Mouse (Mus musculus) liver, postnatal 0 days (tissue): ENCODE measurements at regions not wholly inside any gene's neighbourhood (a gene's known extent, or its start where the extent isn't known, plus 50 kb on each side); places are given as distances from the start of the nearest gene placed in this dataset.
A peak's percentile ranks its signal among the peaks of the same experiment; 100 is the strongest.

Experiments
- ATAC-seq: fragments of 200-750 bp; cut with Nextera tagmentation; 2 replicates; pipeline ENCODE4 v1.8.0; 2017; ENCODE audit warnings: mild to moderate bottlenecking, moderate library complexity
- DNase-seq: peaks from one replicate; pipeline ENCODE4 v3.0.0-alpha.2; 2016
- H3K27ac ChIP-seq: fragments of 300-500 bp; sonication (generic); 2 replicates; pipeline ENCODE4 v1.5.1; 2014; ENCODE audit warnings: antibody characterized with exemption, moderate library complexity, mild to moderate bottlenecking, low read depth
- H3K27me3 ChIP-seq: fragments of 300-500 bp; sonication (generic); 2 replicates; pipeline ENCODE4 v1.6.1; 2014; ENCODE audit warnings: low read length, control low read depth, mixed read lengths; ENCODE audit not compliant: insufficient read depth
- H3K36me3 ChIP-seq: fragments of 300-500 bp; sonication (generic); replicated peaks from 2 replicates; pipeline ENCODE4 v1.6.1; 2014; ENCODE audit warnings: mild to moderate bottlenecking, control low read depth, low read length, moderate library complexity, mixed read lengths; ENCODE audit not compliant: insufficient read depth
- H3K4me1 ChIP-seq: fragments of 300-500 bp; sonication (generic); 2 replicates; pipeline ENCODE4 v1.6.1; 2014; ENCODE audit warnings: antibody characterized with exemption, mild to moderate bottlenecking, control low read depth; ENCODE audit not compliant: insufficient read depth
- H3K4me2 ChIP-seq: fragments of 300-500 bp; sonication (generic); 2 replicates; pipeline ENCODE4 v1.6.1; 2014; ENCODE audit warnings: low read depth, mild to moderate bottlenecking, low read length, moderate library complexity, mixed read lengths
- H3K4me3 ChIP-seq: fragments of 300-500 bp; sonication (generic); 2 replicates; pipeline ENCODE4 v1.5.1; 2014; ENCODE audit warnings: low read depth, low read length
- H3K9ac ChIP-seq: fragments of 300-500 bp; sonication (generic); replicated peaks from 2 replicates; pipeline ENCODE4 v1.6.1; 2014; ENCODE audit warnings: mild to moderate bottlenecking, moderate library complexity
- H3K9me3 ChIP-seq: fragments of 300-500 bp; sonication (generic); 2 replicates; pipeline ENCODE4 v1.6.1; 2016; ENCODE audit warnings: mild to moderate bottlenecking, control low read depth, low read length, mixed read lengths
- CTCF ChIP-seq: sonication (generic); IDR thresholded peaks from 2 replicates; pipeline ENCODE4 v1.5.1; 2016; ENCODE audit warnings: antibody characterized with exemption, low read depth
- EP300 ChIP-seq: IDR thresholded peaks from 2 replicates; pipeline ENCODE4 v1.6.1; 2016; ENCODE audit warnings: antibody characterized with exemption, low read depth, mild to moderate bottlenecking
- WGBS: fragments of 180-500 bp; shearing (Covaris S2); extraction: QIAGEN DNeasy Blood & Tissue Kit; methylation state at CpG from one replicate; pipeline ENCODE4 v1.1.7; 2014; ENCODE audit not compliant: insufficient replicate concordance; 5-methylcytosine and 5-hydroxymethylcytosine counted together

DNA sequence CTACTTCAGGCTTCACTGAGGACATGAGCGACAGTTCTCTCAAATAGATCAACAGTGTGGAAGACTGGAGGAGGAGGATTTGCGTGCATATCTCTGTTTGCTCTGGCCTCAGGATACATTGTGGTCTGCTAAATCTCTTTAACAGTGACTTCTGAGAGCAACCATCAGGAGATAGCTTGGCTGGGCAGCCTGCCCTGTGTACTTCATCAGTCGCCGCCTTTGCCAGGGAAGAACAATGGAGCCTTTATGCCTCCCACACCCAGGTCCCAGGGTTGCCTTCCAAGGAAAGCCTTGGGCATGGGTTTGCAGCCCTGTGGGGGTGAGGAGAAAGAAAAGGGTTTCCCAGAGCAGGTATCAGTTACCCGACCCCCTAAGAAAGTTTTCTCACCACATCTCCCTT, 247.8 kb downstream of the Insc start:
- no peak overlapping the region for H3K4me3 ChIP-seq
- WGBS: 68% methylated on average over 5 of the region's 5 CpGs

DNA sequence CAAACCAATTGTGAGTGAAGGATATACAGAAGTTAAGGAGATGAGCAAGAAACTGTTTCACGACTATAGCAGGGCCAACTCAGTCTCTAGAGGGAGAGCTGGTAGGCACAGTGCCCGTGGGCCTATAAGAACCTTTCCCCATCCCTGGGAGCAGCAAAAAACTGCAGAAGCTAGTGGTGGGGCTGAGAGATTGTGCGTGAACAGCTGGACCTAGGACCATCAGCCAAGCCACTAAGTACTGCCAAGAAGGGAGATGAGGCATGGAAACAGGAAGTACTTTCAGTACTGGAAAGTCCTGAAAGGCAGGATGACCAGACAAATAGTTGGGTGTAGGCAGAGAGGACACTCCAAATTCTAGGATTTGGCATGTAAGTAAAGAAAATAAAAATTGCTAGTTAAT, 248.9 kb downstream of the Insc start:
- Histone ChIP-seq H3K4me1 (no peaks in the 10 kb centered on the region), H3K9ac (no peak overlapping the region), H3K9me3 (no peaks in the 10 kb centered on the region), H3K4me2 (no peak overlapping the region), H3K4me3 (no peak overlapping the region), H3K36me3 (no peaks in the 10 kb centered on the region), H3K27me3 (no peaks in the 10 kb centered on the region), H3K27ac (no peak overlapping the region)
- no peak for DNase-seq
- TF ChIP-seq CTCF (no peak), EP300 (no peak)
- WGBS: 72% methylated on average over 3 of the region's 3 CpGs
- no peak for ATAC-seq

More for the DNA sequence above, 247.8 kb downstream of the Insc start:
- Histone ChIP-seq H3K27me3 (no peaks in the 10 kb centered on the region), H3K9me3 (no peaks in the 10 kb centered on the region), H3K4me1 (no peaks in the 10 kb centered on the region), H3K4me2 (no peak overlapping the region), H3K27ac (no peak overlapping the region), H3K36me3 (no peaks in the 10 kb centered on the region), H3K9ac (no peak overlapping the region)
- ATAC-seq: no peak
- no peak for TF ChIP-seq CTCF
- TF ChIP-seq EP300: no peak
- no peak for DNase-seq

DNA sequence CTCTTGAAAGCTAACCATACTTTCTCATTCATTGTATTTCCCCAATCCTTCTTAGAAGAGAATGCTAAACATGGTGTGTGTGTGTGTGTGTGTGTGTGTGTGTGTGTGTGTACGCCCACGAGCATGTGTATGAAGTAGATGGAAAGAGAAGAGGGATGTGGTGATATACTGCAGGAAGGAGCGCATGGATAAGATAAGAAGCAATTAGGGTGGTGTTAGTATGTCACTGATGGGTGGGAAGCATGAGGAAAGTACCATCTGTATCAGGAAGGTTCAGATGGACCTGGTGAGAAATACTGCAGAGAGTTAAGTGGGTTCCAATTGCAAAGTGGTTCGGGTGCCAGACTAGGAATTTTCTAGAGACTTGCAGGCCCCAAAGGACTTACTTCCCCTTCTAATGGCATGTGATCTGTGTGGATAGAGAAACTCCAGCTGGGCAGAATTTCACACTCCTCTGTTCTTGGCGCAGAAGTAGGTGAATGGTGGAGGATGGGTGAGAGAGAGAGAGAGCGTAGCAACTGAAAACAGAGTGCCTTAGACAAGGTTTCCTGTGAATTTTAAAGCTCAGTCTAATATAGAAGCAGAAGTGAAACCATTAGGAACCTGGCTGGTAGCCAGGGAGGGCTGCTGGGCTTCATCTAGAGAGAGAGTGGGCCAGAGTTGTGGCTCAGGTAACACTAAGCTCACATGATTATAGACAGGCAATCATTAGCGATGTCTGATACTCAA, 257.5 kb downstream of the Insc start:
- no peaks in the 10 kb centered on the region for H3K9me3 ChIP-seq
- TF ChIP-seq CTCF (no peak), EP300 (no peak)
- H3K36me3 ChIP-seq: no peaks in the 10 kb centered on the region
- H3K27me3 ChIP-seq: no peaks in the 10 kb centered on the region
- no peak overlapping the region for H3K4me3 ChIP-seq
- 46% methylated on average over 7 of the region's 7 CpGs for WGBS
- no peak overlapping the region for H3K4me2 ChIP-seq
- H3K4me1 ChIP-seq: no peaks in the 10 kb centered on the region
- ATAC-seq (no peak), DNase-seq (no peak)
- H3K9ac ChIP-seq: no peak overlapping the region
- H3K27ac ChIP-seq: no peak overlapping the region

DNA sequence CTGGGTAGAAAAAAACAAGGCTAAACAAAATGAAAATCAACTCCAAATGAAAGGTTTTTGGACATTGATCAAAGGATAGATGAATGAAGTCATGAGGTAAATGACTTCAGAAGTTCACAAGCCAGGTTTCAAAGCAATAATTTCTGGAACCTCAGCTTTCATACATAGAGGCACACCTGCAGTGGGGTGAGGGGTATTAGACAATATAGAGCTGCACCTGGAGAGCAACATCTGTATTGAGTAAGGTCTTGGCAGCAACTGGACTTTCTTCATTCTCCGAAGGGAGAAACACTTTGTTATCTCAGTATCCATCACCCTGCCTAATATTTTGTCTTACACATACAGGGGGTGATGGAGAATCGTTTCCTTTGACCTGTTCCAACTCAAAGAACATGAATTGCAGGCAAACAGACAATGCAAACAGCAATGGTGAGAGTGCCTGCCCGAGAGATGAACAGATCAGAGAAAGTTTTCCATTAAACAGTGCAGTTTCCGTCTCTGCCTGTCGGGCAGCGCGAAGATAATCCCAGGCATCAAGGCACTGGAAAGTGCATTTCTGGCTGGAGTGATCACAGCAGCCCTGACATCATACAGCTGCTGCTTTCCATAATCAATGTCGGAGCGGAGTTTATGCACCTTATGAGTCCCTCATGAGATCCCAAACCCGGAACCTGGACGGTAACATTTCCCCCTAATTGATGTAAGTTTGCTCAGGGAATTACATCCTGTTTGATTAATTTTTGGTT, 270.9 kb downstream of the Insc start:
- no peak overlapping the region for H3K4me2 ChIP-seq
- no peak for TF ChIP-seq CTCF
- no peak for TF ChIP-seq EP300
- no peak overlapping the region for H3K4me3 ChIP-seq
- H3K9me3 ChIP-seq: no peaks in the 10 kb centered on the region
- no peak for ATAC-seq
- H3K27me3 ChIP-seq: no peaks in the 10 kb centered on the region
- H3K9ac ChIP-seq: no peak overlapping the region
- H3K27ac ChIP-seq: no peak overlapping the region
- whole genome bisulfite sequencing: 71% methylated on average over 11 of the region's 11 CpGs
- no peaks in the 10 kb centered on the region for H3K4me1 ChIP-seq
- no peaks in the 10 kb centered on the region for H3K36me3 ChIP-seq
- no peak for DNase-seq

DNA sequence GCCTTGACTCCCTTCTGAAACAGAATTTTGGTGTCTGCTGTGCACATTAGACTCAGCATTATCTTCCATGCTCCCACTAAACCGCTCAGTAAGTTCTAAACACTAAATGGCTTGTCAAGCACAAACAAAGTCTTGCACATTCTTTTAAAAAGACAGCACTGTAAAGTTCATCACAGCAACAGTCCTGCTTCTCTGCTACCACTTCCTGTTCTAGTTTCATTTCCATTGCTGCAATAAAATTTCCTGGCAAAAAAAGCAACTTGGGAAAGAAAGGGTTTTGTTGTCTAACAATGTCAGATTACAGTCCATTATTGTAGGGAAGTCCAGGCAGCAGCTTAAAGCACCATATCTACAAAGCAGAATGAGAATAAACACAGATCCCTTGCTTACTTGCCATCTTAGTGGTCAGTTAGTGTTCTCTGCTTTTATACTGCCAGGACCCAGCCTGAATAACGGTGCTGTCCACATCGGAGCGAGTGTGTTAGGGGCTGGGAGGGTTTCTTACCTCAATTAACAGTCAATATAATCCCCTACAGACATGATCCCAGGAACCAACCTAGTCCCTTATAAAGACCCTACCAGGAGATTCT, 276.0 kb downstream of the Insc start:
- DNase-seq: no peak

DNA sequence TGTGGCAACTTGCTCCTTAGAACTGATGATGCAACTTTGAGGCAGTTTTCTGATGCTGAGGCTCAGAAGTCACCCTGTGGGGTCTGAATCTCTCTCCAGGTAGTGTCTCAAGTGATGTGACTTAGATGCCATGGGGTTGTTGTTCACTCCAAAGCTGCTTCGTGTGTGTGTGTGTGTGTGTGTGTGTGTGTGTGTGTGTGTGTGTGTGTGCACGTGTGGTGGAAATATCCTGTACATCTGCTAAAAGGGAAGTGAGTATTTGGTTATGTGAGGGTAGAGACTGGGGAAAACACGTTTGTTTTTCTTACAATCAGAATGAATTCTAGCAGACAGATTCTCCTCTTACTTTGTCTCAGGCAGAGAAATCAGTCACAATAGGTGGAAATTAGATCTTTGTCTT, 276.5 kb downstream of the Insc start:
- no peaks in the 10 kb centered on the region for H3K27me3 ChIP-seq
- no peak overlapping the region for H3K4me2 ChIP-seq
- H3K36me3 ChIP-seq: no peaks in the 10 kb centered on the region
- no peak overlapping the region for H3K4me3 ChIP-seq
- H3K9me3 ChIP-seq: no peaks in the 10 kb centered on the region
- TF ChIP-seq CTCF: no peak
- TF ChIP-seq EP300: no peak
- 32% methylated on average over 3 of the region's 3 CpGs for WGBS
- H3K4me1 ChIP-seq: no peaks in the 10 kb centered on the region
- ATAC-seq: 0 out of 2 replicates have a peak, but pooled peaks have one; percentile 31
- peak; percentile 16 for DNase-seq
- no peak overlapping the region for H3K9ac ChIP-seq
- no peak overlapping the region for H3K27ac ChIP-seq

More for the DNA sequence above, 276.0 kb downstream of the Insc start:
- H3K4me2 ChIP-seq: no peak overlapping the region
- WGBS: 67% methylated on average over 4 of the region's 4 CpGs
- no peaks in the 10 kb centered on the region for H3K9me3 ChIP-seq
- no peak overlapping the region for H3K9ac ChIP-seq
- H3K4me3 ChIP-seq: no peak overlapping the region
- no peak for ATAC-seq
- no peak for TF ChIP-seq CTCF
- no peak for TF ChIP-seq EP300
- no peaks in the 10 kb centered on the region for H3K36me3 ChIP-seq
- no peaks in the 10 kb centered on the region for H3K27me3 ChIP-seq
- H3K27ac ChIP-seq: no peak overlapping the region; the same call in 1 of the 2 replicates
- no peaks in the 10 kb centered on the region for H3K4me1 ChIP-seq
